Mouse (Mus musculus): Measurements from ENCODE around the gene Cdhr2.

Gene Cdhr2

DNA sequence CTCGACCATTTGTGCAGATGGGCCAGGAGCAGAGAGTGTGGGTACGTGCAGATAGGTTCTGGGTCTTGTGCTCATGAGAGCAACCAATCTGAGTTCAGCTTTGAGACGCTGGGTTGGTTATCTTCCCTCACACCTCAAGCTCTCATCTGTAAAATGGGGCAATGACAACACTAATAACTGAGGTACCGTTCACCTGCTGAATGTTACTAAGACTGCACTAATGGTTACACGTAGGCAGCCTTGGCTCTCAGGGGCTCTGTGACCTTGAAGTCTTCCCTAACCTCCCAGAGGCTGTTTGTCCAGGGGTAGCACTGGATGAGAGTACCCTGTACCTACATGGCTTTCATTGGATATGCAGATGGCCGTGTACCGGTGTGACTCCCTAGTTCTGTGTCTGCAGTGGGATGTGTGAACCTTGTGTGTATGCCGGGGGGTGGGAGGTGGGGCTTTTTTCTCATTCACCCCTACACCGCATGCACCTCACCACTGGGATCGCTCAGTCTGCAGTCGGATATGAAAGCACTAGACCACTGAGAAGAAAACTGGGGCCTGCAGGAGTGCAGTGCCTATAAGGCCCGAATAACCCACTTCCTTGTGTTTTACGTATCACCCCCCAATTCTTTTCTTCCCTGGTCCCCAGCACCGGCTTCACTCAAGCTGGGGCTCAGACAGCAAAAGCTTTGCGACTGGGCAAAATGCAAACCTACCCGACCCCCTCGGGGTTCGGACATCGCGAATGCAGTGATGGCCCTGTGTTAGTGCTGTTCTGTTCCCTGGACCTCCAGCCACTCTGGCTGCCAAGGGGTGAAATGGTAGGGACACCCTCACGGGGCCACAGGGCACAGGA, 8.3 kb upstream of the Cdhr2 start:
- DNase-seq (ENCODE audit: low spot score in 2 of 2) = no peak

DNA sequence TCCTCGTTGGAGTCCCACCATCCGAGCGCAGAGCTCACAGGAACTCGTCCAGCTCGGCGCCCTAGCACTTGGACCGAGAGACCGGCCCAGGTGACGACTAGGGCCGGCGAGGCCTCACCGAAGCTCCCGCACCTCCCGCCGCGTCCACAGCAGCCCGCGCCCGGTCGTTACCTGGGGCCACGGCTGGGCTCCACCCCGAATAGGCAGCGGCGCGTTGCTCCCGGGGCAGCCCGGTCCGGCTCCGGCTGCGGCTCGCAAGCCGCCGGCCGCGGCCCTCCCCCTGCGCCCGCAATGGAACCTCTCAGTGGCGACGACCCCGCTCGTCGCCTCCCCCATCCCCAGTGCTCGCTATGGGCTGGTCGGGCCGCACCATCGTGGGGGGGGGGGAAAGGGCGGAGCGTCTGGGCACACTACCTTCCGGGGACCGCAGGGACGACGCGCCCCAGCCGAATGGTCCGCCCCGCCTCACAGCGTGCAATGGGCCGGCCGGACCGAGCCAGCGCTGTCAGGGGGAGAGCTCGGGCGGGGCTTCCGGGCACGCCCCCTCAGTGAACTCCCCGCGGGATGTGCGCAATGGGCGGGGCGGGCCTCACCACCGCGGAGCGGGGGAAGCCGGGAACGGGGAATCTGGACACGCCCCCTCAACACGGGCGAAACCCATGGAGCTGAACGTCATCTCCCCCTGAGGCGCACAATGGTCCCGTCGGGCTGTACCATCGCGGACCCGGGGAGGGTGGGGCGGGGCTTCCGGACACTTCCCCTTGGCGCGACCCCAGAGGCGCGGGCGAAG, 7.5 kb upstream of the Cdhr2 start, which contains the start of gene Rnf44:
TSS of gene Rnf44 (minus strand) at position 350 of the 790 bp plus-strand sequence.
- DNase-seq (ENCODE audit: low spot score in 2 of 2) = peak; percentile 99 to 100

- peak in 1 of 2 experiments; percentile 86 for DNase-seq (ENCODE audit: low spot score in 2 of 2)
Measured at GRCm38 (mm10) chr13:54694348-54695060, 6.8 kb upstream of the Cdhr2 start.

DNA sequence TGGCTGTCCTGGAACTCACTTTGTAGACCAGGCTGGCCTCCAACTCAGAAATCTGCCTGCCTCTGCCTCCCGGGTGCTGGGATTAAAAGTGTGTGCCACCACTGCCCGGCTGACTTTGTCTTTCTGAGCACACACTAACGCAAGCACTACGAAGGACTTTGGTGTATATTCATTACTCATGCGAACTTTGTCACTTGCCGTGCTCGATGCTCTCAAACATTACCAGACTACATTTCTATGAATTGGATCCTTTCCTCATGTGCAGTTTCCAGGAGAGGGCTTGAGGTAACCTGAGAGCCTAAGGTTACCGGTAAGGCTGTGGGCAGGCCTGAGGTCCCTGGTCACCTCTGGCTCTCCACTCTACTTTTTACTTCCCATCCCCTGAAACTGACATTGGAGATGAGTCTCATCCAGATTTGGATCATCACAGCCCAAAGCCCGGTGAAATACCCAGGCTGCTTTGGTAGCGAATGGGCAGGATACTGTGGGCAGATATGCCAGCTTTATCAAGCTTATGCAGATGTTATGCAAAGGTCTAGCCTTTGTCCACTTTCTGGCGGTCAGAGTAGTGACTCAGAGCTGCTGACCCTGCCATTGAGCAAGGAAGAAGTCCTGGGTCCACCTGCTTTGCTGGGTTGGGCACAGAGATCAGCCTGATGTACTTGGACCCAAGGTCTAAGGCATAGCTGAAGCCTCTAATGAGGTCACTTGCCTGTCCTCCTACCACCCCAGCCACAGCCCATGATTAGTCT, 5.6 kb upstream of the Cdhr2 start:
- no peak for DNase-seq (ENCODE audit: low spot score in 2 of 2)

DNA sequence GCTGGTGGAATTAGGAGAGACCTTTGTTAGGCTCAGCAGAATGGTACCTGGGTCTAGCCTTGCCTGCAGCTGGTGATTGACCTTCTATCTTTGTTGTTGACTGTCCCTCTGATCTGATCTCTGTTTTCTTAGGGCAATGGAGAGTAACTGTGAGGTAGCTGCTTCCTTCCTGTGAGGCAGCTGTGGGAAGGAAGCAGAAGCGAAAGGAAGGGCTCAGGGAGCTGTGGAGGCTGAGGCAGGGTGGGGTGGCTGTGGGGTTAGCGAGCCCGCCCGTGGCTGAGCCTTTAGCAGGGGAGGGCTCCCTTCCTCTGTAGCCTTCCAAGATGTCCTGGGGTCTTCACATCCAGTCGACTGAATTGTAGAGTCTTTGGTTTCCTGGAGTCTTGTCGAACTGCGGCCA, 1.2 kb downstream of the Cdhr2 start:
- DNase-seq (ENCODE audit: low spot score in 2 of 2) = no peak

DNA sequence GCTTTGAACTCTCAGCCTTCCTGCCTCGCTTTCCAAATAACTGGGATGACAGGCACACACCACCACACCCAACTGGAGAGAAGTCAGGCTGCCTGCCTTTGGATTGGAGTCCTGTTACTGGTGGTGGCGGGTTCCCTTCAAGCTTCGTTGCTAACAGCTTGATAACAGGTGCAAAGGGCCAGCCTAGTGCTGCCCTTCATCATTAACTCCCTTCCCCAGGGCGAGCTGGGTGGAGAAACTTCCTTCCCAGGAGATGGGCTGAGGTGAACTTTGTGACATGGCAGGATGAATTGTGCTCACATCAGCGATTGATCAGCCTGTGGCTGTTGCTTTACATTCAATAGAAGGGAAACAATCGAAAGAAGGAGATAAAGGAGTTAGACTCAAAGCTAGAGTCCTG, 3.6 kb downstream of the Cdhr2 start:
- no peak for DNase-seq (ENCODE audit: low spot score in 2 of 2)

- DNase-seq (ENCODE audit: low spot score in 2 of 2) = no peak
Measured at GRCm38 (mm10) chr13:54710866-54711265, 9.6 kb downstream of the Cdhr2 start.

GRCm38 (mm10) chr13:54714393-54714792, 13.1 kb downstream of the Cdhr2 start:
- no peak for DNase-seq (ENCODE audit: low spot score in 2 of 2)

- no peak for DNase-seq (ENCODE audit: low spot score in 2 of 2)
Measured at GRCm38 (mm10) chr13:54714996-54715395, 13.7 kb downstream of the Cdhr2 start.

DNA sequence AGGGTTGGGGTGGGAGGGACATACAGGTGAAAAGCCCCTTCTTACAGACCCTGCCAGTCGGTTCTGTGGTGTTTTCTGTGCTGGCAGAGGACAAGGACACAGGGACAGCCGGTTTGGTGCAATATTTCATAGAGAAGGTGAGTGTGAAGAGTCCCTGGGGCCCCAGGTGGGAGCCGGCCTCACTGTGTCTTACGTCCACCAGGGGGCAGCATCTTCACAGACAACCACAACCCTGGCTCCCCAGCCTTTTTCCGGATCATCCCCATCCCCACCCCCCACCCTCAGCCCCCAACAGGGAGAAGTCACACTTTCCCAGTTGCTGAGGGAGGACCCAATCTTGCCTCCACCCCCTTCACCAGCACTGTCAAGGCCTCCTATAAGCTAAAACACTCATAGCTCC, 15.7 kb downstream of the Cdhr2 start:
- DNase-seq (ENCODE audit: low spot score in 2 of 2) = no peak

- DNase-seq (ENCODE audit: low spot score in 2 of 2) = no peak
Measured at GRCm38 (mm10) chr13:54723143-54723542, 21.9 kb downstream of the Cdhr2 start.

GRCm38 (mm10) chr13:54726131-54726530, 24.9 kb downstream of the Cdhr2 start:
- DNase-seq (ENCODE audit: low spot score in 2 of 2) = no peak

DNA sequence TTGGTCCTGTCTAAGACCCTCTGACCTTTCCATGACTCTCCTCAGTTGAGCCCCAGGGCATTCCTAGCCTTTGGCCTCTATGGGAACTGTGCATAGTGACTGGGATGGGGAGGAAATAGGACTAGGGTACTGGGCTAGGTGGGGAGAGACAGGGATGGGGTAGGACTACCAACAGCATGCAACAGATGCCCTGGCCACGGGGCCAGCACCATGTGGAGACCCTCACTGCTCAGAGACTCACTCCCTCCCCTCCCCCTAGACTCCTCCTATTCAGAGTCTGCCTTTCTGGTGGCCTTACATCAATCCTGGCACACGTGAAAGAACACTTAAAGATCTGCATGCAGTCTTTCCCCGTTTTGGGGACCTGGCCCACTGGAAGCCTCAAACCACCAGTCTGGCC, 35.7 kb downstream of the Cdhr2 start:
- DNase-seq (ENCODE audit: low spot score in 2 of 2) = no peak

GRCm38 (mm10) chr13:54737488-54738212, 36.4 kb downstream of the Cdhr2 start:
- no peak for DNase-seq (ENCODE audit: low spot score in 2 of 2)

- DNase-seq (ENCODE audit: low spot score in 2 of 2) = no peak
Measured at GRCm38 (mm10) chr13:54738213-54738601, 36.9 kb downstream of the Cdhr2 start.

GRCm38 (mm10) chr13:54746110-54746509, 44.8 kb downstream of the Cdhr2 start:
- no peak for DNase-seq (ENCODE audit: low spot score in 2 of 2)

DNA sequence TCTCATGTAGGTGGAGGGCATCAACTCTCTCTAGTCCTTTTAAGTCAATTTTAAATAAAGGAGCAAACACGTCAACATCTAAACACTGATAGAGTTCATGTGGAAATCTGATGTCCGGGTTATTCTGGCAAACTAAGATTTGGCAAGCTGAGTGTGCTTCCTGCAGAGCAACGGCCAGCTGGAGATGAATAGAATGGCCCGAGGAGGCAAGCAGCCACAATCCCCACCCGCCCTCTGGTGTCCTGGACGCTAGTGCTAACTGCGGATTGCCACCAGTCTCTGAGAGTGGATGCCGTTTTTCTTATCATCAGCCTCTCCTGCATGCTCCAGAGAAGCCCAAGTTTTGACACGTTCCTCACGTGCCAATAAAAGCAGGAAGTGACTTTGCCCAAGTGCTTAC, 45.6 kb downstream of the Cdhr2 start:
- DNase-seq (ENCODE audit: low spot score in 2 of 2) = no peak

- no peak for DNase-seq (ENCODE audit: low spot score in 2 of 2)
Measured at GRCm38 (mm10) chr13:54748190-54748589, 46.9 kb downstream of the Cdhr2 start.

DNA sequence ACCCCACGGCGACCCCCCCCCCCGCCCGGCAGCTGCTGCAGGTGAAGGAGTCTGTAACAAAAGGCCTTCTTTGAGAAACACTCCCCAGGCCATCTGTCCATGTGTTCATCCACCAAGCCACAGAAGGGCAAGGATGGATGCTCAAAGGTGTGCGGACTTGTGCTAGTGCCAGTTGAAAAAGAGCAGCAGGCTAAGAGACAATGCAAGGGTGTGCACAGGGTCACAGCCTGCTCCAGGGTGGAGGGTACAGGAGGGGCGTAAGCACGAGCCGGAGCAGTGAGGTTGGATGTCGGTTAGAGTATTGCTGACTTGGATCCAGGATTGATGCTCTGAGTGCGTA, 47.4 kb downstream of the Cdhr2 start:
- no peak for DNase-seq (ENCODE audit: low spot score in 2 of 2)

- DNase-seq (ENCODE audit: low spot score in 2 of 2) = peak in 1 of 2 experiments; percentile 46
Measured at GRCm38 (mm10) chr13:54749061-54749863, 48.0 kb downstream of the Cdhr2 start.

All from urinary bladder, postnatal 4 days (tissue).